Mouse (Mus musculus) kidney, adult 11 months (tissue): ENCODE results near the gene Parm1.

Experiments used
- DNase-seq: peaks from one replicate; pipeline ENCODE4 v3.0.0; 2022

Parm1 gene

DNA sequence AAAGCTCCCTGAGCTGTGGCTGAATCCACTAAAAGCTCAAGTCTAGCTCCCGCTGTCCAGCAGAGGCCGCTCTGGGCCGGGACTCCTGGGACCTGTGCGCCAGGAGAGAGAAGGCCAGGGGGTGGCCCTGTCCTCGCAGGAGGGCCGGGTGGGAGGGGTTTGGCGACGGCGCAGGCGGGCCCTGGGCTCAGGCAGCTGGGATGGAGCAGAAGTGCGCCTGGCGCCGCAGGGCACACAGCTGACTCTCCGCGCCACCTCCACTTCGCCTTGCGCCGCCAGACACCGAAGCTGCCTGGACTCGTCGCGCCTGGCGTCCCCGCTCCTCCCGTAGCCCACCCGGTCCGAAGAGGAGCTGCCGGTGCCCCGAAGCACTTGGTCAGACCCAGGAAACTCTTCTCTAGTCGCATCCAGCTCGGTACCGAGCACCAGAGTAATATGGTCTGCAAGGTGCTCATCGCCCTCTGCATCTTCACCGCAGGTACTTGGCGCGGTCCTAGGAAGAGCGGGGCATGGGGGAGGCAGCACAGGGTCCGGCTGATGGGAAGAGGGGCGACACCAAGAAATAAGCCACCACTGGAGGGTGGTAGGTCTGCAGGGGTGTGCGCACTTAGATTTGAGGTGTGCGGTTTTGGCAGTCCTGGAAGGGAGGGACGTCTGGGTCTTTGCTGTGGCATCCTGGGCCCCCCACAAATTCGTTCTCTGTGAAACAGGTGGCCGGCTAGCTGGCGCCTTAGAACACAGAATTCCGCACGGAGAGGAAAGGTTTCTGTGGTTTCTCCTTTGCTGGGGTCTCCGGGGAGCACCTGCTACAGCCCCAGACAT, at the start of gene Parm1:
Gene Parm1 (plus strand): TSS at position 136 of the 822 bp plus-strand sequence.
- peak; percentile 65 for DNase-seq

GRCm38 (mm10) chr5:91475241-91475640, 42.2 kb upstream of the Parm1 start:
- DNase-seq, result no peak

DNA sequence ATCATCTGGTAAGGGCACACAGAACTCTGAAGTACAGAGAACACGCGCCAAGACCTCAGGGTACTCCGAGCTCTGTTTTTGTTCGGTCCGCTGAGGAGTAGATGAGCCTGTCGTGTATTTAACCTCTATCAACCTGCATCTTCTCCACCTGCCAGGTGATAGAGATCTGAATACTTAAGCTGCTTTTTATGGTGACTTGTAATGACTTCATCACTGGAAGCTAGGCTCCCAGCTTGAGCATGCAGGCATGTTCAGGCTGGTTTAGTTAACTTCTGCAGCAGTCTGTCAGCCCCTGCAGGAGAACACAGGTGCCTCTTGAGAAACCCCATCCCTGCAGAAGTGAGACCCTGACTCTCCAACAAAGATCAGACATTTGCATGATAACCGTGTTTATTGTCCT, 40.6 kb upstream of the Parm1 start:
- no peak for DNase-seq

- DNase-seq, result no peak
Measured at GRCm38 (mm10) chr5:91478673-91479072, 38.7 kb upstream of the Parm1 start.

GRCm38 (mm10) chr5:91480129-91480528, 37.3 kb upstream of the Parm1 start:
- no peak for DNase-seq

DNA sequence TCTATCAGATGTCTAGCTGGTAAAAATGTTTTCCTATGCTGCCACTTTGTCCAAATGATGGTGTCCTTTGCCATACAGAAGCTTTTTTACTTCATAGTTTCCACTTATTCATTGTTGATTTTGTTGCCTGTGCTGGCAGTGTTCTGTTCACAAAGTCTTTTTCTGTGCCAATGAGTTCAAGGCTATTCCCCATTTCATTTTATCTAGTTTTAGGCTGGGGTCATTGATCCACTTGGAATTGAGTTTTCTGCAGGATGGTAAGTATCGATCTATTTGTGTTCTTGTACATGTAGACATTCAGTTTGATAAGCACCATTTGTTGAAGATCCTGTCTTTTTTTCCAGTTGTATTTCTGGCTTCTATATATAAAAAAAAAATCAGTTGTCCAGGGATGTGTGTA, 33.1 kb upstream of the Parm1 start:
- no peak for DNase-seq

DNA sequence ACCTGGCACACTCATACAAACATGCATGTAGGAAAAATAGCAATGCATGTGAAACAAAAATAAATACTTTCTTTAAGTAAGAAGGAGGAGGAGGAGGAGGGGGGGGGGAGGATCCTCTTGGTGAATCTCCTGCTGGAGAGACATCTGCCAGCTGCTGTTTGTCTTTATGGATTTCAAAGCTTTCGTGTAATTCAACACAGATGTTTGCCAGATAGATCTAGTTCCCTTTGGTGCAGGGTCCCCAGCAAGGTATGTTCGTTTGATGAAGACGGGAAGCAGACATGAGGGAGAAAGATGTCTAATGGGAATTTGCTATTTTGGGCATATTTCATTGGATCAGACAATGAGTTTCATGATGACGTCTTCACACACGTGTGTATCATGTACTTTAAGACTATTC, 23.0 kb upstream of the Parm1 start:
- DNase-seq, result no peak

DNA sequence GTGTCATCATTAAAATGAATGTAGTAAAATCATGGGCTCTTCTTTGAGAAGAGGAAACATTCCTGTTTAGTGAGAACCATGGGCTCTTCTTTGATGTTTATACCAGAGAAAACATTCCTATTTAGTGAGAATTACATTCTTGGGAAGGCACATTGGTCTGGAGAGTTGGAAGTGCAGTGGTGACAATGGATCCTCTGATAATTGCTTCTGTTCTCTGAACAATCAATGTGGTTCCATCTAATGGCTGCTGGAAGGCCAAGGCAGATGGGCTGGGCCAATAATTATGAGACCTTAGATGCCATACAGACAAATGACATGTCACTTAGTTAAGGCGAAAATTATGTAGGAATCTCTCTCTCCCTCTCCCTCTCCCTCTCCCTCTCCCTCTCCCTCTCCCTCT, 16.1 kb upstream of the Parm1 start:
- DNase-seq, result no peak

GRCm38 (mm10) chr5:91502366-91502765, 15.0 kb upstream of the Parm1 start:
- no peak for DNase-seq

DNA sequence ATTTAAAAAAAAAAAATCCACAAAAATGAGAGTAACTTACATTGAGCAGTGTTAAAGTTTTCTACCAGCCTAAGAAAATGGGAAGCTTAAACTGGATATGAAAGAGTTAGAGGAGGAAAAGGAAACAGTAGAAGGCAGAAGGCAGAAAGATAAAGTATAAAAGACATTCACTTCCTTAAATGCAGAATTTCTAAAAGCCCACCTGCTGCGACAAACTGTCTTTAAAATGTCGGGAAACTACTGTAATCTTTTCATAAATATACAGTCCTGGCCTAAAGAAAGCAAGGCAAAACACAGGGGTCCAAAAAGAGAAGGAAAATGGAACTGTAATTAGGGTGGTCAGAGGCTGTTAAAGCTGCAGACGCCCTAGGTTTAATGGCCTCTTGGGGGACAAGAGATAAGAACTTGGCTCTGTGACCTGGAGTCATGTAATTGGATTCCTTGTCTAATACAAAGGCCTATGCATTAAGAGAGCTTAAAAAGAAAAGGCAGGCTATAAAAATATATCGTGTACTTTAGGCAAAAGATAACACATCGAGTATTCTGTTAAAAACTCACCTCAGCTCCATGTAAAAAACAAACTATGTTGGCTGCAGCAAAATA, 13.0 kb upstream of the Parm1 start:
- no peak for DNase-seq

GRCm38 (mm10) chr5:91517077-91517476, 338 bp upstream of the Parm1 start:
- DNase-seq, result no peak

- no peak for DNase-seq
Measured at GRCm38 (mm10) chr5:91518302-91518790, 931 bp downstream of the Parm1 start.

GRCm38 (mm10) chr5:91518946-91519345, 1.5 kb downstream of the Parm1 start:
- DNase-seq, result peak; percentile 10

- no peak for DNase-seq
Measured at GRCm38 (mm10) chr5:91519521-91519920, 2.1 kb downstream of the Parm1 start.

GRCm38 (mm10) chr5:91532748-91533496, 15.5 kb downstream of the Parm1 start:
- DNase-seq, result no peak

DNA sequence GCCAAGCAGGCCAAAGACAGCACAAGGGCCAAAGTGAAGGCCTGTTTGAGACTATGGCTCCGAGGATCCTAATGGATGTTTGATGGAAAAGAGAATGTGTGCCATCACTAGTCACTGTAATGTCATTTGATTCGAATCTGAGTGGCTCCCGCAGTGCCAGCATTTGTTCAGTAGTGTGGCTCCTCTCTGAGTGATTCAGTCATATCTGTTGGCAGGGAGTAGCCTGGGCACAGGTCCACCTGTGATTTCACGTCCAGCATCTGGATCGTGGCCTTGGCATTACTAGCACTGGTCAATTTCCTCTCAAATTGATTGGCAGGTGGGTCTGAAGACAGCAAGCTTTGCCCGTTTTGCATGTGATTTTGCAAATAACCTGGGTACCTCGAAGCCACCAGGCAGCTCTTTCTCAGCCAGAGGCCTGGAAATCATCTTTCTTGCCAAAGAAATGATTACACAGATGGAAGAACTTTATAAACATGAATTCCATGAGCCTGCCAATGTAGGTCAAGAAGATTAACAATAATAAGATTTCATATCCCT, 41.7 kb downstream of the Parm1 start:
- DNase-seq, result no peak

- DNase-seq, result no peak
Measured at GRCm38 (mm10) chr5:91559711-91560110, 42.3 kb downstream of the Parm1 start.

- DNase-seq, result no peak
Measured at GRCm38 (mm10) chr5:91561394-91561793, 44.0 kb downstream of the Parm1 start.

- DNase-seq, result no peak
Measured at GRCm38 (mm10) chr5:91562486-91562885, 45.1 kb downstream of the Parm1 start.

GRCm38 (mm10) chr5:91564054-91564453, 46.6 kb downstream of the Parm1 start:
- DNase-seq, result no peak

DNA sequence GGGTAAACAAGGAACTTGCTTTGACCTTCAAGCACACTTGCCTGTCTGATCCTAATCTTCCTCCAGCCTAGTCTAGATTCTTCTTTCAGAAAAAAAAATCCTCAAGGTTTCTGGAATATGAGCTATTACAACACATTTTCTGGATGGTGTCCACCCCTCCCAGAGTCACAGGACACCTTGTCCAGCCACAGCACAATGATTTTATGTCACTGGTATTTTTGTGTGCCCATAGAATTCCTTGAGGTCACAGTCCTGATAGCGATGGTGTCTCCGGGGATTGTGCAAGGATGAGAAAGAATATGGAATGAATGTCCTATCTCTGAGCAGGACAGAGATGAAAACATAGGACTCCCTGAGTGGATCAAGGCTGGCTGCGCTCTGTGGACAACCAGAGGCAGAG, 48.0 kb downstream of the Parm1 start:
- DNase-seq, result no peak

DNA sequence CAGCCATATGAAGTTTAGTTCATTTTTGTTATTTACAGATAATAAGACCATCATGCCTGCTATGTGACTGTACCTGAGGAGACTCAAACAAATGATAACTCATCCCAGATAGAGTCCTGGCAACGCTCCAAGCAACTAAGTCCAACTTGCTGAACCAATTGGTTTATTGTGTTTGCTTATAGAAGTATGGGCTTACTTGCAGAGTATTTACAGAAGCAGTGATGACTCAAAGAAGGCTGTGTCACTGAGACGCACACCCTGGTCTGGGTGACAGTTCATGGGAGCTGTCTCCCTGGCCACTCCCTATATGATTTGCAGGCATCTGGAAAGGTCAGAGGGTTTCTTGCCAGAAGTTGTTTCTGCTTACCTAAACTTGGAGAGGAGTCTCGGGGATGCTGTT, 49.2 kb downstream of the Parm1 start:
- DNase-seq, result no peak

- no peak for DNase-seq
Measured at GRCm38 (mm10) chr5:91574211-91574610, 56.8 kb downstream of the Parm1 start.
